In the genomic region with DNA sequence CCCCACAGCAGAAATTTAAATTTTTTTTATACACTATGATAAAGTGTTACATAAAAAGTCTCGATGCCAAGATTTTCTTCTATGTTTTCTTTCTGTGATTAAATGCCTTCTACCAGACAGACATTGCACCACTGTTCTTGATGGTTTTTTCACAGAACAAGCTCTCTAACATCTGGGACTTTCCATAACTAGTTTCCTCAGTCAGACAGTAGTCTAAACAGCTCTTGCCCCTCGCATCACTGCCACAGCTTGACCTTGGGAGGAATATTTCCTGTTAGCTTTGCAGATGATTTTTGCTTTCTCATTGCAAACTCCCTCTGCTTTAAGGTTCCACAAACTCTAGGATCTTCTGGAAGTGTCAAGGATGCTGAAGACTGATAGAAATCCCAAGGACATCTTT, we compare ENCODE assay signal across 7 mouse cellular contexts. TPM values are rescaled to one million over a fixed set of nuclear protein-coding genes. Genes with fewer than 3 reads are reported as not detected.
DNase-seq lines count a peak whose midpoint lies in the region; ATAC-seq lines count a peak whose summit lies in the region.

No protein-coding gene starts in this region.

- H3K27ac ChIP-seq in neural tube, embryonic 11.5 days (ENCODE audit: low read depth, low read length): peak overlapping the region; percentile 96
- peak overlapping the region; percentile 97 for H3K27ac ChIP-seq in forebrain, embryonic 11.5 days (ENCODE audit: low read depth, low read length)
- H3K27ac ChIP-seq in limb, embryonic 15.5 days: peak overlapping the region; percentile 99
- peak overlapping the region; percentile 97 for H3K27ac ChIP-seq in stomach, embryonic 15.5 days

- DNase-seq in neural tube, embryonic 11.5 days (ENCODE audit: low spot score): no peak
- DNase-seq in neural tube, embryonic 10.5 days (ENCODE audit: extremely low spot score, low spot score): no peak
- no peak for DNase-seq in forebrain, embryonic 11.5 days (ENCODE audit: low spot score)
- no peak for DNase-seq in adrenal gland, postnatal 25 days
- no peak for DNase-seq in cerebellum, adult 9-11 months

- peak; percentile 5; the same call in 1 of the 2 replicates for ATAC-seq in neural tube, embryonic 11.5 days (ENCODE audit: insufficient read depth, low FRiP score, low TSS enrichment)
- no peak; the same call in 1 of the 2 replicates for ATAC-seq in forebrain, embryonic 11.5 days (replicated peaks; ENCODE audit: low FRiP score)
- peak; percentile 53; the same call in 1 of the 2 replicates for ATAC-seq in limb, embryonic 15.5 days (ENCODE audit: insufficient number of reproducible peaks, low FRiP score, low TSS enrichment, low read depth)
- ATAC-seq in stomach, embryonic 15.5 days (ENCODE audit: insufficient read depth, low FRiP score, low read depth): 0 out of 2 replicates have a peak, but pooled peaks have one; percentile 4

- peak overlapping the region; percentile 63 for H3K4me2 ChIP-seq in neural tube, embryonic 11.5 days (ENCODE audit: low read depth)
- H3K4me2 ChIP-seq in forebrain, embryonic 11.5 days (ENCODE audit: low read depth, low read length, severe bottlenecking): peak overlapping the region; percentile 58
- peak overlapping the region; percentile 51 for H3K4me2 ChIP-seq in limb, embryonic 15.5 days
- peak overlapping the region; percentile 63 for H3K4me2 ChIP-seq in stomach, embryonic 15.5 days

- peak overlapping the region; percentile 78 for H3K4me3 ChIP-seq in neural tube, embryonic 11.5 days (ENCODE audit: low read depth, low read length)
- H3K4me3 ChIP-seq in forebrain, embryonic 11.5 days (ENCODE audit: low read depth, low read length): peak overlapping the region; percentile 75
- peak overlapping the region; percentile 74 for H3K4me3 ChIP-seq in limb, embryonic 15.5 days
- peak overlapping the region; percentile 74 for H3K4me3 ChIP-seq in stomach, embryonic 15.5 days (replicated peaks)

- H3K9me3 ChIP-seq in neural tube, embryonic 11.5 days (ENCODE audit: control insufficient read depth, low read length): no peaks in the 10 kb centered on the region
- no peaks in the 10 kb centered on the region for H3K9me3 ChIP-seq in forebrain, embryonic 11.5 days (ENCODE audit: control insufficient read depth, low read length)
- no peaks in the 10 kb centered on the region for H3K9me3 ChIP-seq in limb, embryonic 15.5 days
- H3K9me3 ChIP-seq in stomach, embryonic 15.5 days: no peaks in the 10 kb centered on the region

- no peaks in the 10 kb centered on the region for H3K27me3 ChIP-seq in neural tube, embryonic 11.5 days (ENCODE audit: control insufficient read depth, insufficient read depth, low read length)
- H3K27me3 ChIP-seq in forebrain, embryonic 11.5 days (ENCODE audit: control insufficient read depth, insufficient read depth, low read length): no peaks in the 10 kb centered on the region
- no peaks in the 10 kb centered on the region for H3K27me3 ChIP-seq in limb, embryonic 15.5 days
- H3K27me3 ChIP-seq in stomach, embryonic 15.5 days (replicated peaks): no peaks in the 10 kb centered on the region

- 45% methylated on average over 2 of the region's 2 CpGs for WGBS in neural tube, embryonic 11.5 days
- WGBS in forebrain, embryonic 11.5 days: 63% methylated on average over 2 of the region's 2 CpGs
- 34% methylated on average over 2 of the region's 2 CpGs for WGBS in limb, embryonic 15.5 days
- WGBS in stomach, embryonic 15.5 days: 27% methylated on average over 2 of the region's 2 CpGs

- H3K36me3 ChIP-seq in neural tube, embryonic 11.5 days (ENCODE audit: control insufficient read depth, insufficient read depth, low read length): no peaks in the 10 kb centered on the region
- H3K36me3 ChIP-seq in forebrain, embryonic 11.5 days (ENCODE audit: control insufficient read depth, insufficient read depth, low read length): no peaks in the 10 kb centered on the region; the same call in 1 of the 2 replicates
- peaks cover 14% of the 10 kb centered on the region for H3K36me3 ChIP-seq in limb, embryonic 15.5 days
- H3K36me3 ChIP-seq in stomach, embryonic 15.5 days: no peaks in the 10 kb centered on the region

- peak overlapping the region; percentile 96 for H3K9ac ChIP-seq in neural tube, embryonic 11.5 days (ENCODE audit: low read length)
- peak overlapping the region; percentile 99 for H3K9ac ChIP-seq in forebrain, embryonic 11.5 days (ENCODE audit: low read length)
- H3K9ac ChIP-seq in limb, embryonic 15.5 days: peak overlapping the region; percentile 94
- no peak overlapping the region for H3K9ac ChIP-seq in stomach, embryonic 15.5 days

- peaks cover 6% of the 10 kb centered on the region for H3K4me1 ChIP-seq in neural tube, embryonic 11.5 days (ENCODE audit: control insufficient read depth, insufficient read depth, low read length)
- 0 out of 2 replicates have a peak, but pooled peaks cover 3% of the 10 kb centered on the region for H3K4me1 ChIP-seq in forebrain, embryonic 11.5 days (replicated peaks; ENCODE audit: control insufficient read depth, insufficient read depth, low read length)
- peaks cover 8% of the 10 kb centered on the region for H3K4me1 ChIP-seq in limb, embryonic 15.5 days
- peaks cover 4% of the 10 kb centered on the region; the same call in 1 of the 2 replicates for H3K4me1 ChIP-seq in stomach, embryonic 15.5 days

RNA-seq across cellular contexts. Expression of gene Mthfd2l, which starts 0.4 kb away (rescaled TPM):
- 87.7 and 93.3 TPM in 2 replicates for polyA plus RNA-seq in neural tube, embryonic 11.5 days (2014; fragmentation: Nextera tagmentation; extraction: Ambion mirVana)
- 78.3 and 85.0 TPM in 2 replicates for polyA plus RNA-seq in forebrain, embryonic 11.5 days (2014; fragmentation: Nextera tagmentation; extraction: Ambion mirVana)
- 34.8 and 40.0 TPM in 2 replicates for polyA plus RNA-seq in limb, embryonic 15.5 days (2015; fragmentation: Nextera tagmentation; extraction: Ambion mirVana)
- polyA plus RNA-seq in stomach, embryonic 15.5 days (2015; fragmentation: Nextera tagmentation; extraction: Ambion mirVana): 43.0 and 44.6 TPM in 2 replicates
- total RNA-seq in adrenal gland, postnatal 25 days (2021): 12.4 and 18.7 TPM in 2 replicates

RNA-seq across cellular contexts. Expression of gene Cxcl2, which starts 26.9 kb away (rescaled TPM):
- polyA plus RNA-seq in neural tube, embryonic 11.5 days (2014; fragmentation: Nextera tagmentation; extraction: Ambion mirVana): not detected in 2 replicates
- polyA plus RNA-seq in forebrain, embryonic 11.5 days (2014; fragmentation: Nextera tagmentation; extraction: Ambion mirVana): not detected in 2 replicates
- not detected in 2 replicates for polyA plus RNA-seq in limb, embryonic 15.5 days (2015; fragmentation: Nextera tagmentation; extraction: Ambion mirVana)
- not detected in 2 replicates for polyA plus RNA-seq in stomach, embryonic 15.5 days (2015; fragmentation: Nextera tagmentation; extraction: Ambion mirVana)
- 1.1 TPM in 1 of 2 replicates, not detected in the other for total RNA-seq in adrenal gland, postnatal 25 days (2021)

RNA-seq across cellular contexts. Expression of gene Cxcl1, which starts 39.5 kb away (rescaled TPM):
- not detected in 2 replicates for polyA plus RNA-seq in neural tube, embryonic 11.5 days (2014; fragmentation: Nextera tagmentation; extraction: Ambion mirVana)
- not detected in 2 replicates for polyA plus RNA-seq in forebrain, embryonic 11.5 days (2014; fragmentation: Nextera tagmentation; extraction: Ambion mirVana)
- 1.3 TPM in 2 replicates for polyA plus RNA-seq in limb, embryonic 15.5 days (2015; fragmentation: Nextera tagmentation; extraction: Ambion mirVana)
- polyA plus RNA-seq in stomach, embryonic 15.5 days (2015; fragmentation: Nextera tagmentation; extraction: Ambion mirVana): 0.85 and 1.1 TPM in 2 replicates
- total RNA-seq in adrenal gland, postnatal 25 days (2021): 0.73 and 1.00 TPM in 2 replicates
